Mouse (Mus musculus): Measurements from ENCODE around the gene Slc7a5.

The Slc7a5 gene

DNA sequence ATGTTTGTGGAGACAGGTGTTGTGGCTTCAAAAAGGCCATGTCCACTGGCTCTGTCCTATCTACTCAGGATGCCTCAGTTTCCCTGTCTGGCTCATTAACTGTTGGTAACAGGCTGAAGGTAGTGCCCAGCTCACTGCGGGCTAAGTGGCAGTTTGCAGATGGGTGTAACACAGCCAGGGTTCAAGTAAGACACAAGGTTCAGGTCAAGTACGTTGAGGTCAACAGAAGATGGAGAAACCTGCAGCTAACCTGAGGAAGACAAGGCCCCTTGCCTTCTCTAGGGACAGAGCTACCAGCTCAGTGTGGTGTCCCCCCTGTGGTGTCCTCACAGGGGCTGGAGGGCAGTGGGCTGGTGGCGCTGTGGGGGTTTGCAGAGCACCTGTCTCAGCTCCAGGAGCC, 27.8 kb downstream of the Slc7a5 start:
- no peak for DNase-seq

GRCm38 (mm10) chr8:121877828-121878480, 29.5 kb downstream of the Slc7a5 start:
- no peak for DNase-seq

DNA sequence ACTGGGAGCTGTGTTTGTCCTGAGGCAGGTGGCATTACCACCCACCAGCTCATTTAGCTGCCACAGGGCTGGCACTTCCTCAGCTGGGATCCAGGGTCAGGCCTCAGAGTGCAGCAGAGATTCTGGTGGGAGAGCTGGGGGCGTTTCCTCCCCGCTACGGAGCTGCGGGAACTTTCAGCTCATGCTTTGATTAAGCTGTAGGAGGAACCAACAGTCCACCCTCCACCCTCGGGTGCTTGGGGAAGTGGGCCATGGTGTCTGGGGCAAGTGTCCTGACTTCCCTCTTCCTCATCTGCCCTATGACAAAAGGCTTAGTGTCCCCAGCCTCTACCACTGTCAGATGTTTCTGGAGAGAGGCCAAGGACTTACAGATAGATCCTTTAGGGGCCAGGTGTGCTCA, 30.3 kb downstream of the Slc7a5 start:
- DNase-seq: no peak

- DNase-seq: no peak
Measured at GRCm38 (mm10) chr8:121875517-121875916, 32.0 kb downstream of the Slc7a5 start.

DNA sequence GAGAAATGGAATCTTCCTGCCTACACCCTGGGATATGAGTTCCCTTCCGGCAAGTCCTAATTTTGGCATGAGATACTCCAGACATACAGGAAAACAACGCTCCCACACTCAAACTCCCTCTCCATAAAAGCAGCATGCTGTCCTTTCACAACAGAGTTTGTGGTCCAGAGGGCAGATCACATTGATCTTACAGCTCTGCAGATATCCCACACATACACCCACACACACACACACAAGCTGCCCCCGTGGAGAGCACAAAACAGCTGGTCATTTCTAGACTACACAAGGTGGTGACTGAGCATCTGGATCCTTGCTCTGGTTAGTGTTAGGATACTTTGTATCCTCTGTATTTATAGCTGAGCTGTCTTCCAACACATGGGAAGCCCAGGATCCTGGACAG, 32.4 kb downstream of the Slc7a5 start:
- no peak for DNase-seq

DNA sequence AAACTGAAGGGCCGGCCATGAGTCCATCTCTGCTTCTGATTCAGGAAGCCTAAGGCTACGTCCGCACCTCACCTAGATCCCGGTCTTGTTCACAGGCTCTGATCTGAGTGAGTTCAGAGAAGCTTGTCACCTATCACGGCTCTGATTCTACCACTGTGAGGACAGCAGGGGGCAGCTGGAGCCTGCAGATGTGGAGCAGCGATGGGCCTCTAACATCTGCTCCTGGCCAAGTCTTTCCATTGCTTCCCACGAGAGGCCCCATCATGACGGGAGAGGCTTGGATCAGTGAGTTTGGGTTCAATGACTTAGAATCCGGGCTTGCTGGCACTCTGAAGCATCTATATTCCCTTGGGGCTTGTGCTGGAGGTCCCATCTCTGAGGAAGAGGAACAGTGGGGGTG, 33.5 kb downstream of the Slc7a5 start:
- no peak for DNase-seq

DNA sequence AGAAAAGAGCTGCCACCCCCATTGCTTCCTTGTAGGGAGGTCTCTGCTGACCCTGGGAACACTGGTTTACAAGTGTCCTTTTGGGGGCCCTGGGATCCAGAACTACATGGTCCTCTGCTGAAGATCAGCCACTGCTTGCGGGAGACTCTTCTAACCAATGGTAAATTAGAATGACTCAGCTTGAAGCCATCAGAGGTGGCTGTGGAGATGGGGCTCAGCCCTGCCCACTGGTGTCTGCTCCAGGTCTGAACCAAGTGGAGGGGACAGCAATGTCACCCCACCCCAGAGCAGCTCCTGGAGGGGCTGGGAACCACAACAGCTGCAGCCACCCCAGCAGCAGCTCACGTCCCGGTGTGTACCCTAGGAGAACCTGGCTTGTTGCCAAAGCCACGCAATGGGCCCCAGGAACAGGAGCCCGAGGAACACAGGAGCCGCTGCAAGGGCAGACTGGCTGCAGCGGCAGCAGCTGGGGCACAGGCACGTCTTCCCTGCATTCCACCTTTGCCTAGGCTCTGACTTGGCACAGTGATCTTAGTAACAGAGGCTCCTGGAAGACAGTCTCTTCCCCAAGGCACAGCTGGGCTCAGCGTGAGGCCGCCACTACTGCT, 35.6 kb downstream of the Slc7a5 start:
- DNase-seq: no peak

DNA sequence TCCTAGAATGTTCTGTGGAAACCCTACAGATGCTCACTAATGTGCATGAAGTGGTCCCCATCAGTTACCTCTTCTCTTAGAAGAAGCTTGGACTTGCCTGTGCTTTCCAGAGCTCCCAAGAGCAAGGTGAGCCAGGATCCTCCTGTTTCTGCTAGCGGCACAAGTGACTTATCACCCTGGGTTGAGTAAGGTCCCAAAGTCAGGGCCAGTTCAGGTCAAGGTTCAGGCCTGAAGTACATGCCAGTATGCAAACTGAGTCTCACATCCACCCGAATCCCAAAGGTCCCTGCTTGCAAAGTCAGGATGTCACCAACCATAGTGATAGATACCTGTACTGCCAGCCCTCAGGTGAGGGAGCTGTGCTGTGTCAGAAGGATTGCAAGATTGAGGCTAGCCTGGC, 37.3 kb downstream of the Slc7a5 start:
- DNase-seq: no peak

DNA sequence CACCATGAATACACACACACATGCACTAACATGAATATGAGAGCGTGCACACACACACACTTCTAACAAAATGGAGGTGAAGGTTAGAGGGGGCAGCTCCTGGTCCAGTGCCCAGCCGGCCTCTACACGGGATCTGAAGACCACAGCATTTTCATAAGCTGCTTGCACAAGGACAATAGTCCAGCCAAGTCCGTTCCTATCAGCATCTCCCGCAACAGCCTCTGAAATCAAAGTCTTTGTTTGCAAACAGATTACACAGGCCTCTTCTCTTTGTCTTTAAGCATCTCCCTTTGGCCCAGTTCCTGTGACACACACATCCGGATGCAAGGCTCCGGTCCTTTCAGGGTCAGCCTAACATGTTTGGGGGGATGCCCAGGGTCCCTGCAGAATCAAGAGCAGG, 38.6 kb downstream of the Slc7a5 start:
- no peak for DNase-seq

GRCm38 (mm10) chr8:121868196-121868595, 39.3 kb downstream of the Slc7a5 start:
- no peak for DNase-seq

DNA sequence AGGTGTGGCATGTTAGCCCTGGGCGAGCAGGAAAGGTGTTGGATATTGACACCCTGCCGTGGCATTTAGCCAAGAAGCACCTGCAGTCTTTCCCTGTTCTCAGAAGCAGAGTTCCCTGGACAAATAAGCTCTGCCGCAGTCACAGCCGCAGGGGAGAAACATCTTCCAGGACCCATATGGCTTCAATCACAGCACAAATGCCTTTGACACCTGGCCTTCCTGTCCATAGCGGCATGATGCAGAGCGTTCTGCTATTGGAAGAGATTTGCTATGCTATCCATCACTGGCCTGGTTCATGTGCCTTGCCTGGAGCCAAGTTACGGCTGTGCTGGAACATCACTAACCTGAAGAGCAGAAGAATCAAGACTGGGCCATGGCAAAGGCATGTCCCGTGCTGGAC, 42.1 kb downstream of the Slc7a5 start:
- DNase-seq: no peak

GRCm38 (mm10) chr8:121861806-121862548, 45.5 kb downstream of the Slc7a5 start:
- no peak for DNase-seq

DNA sequence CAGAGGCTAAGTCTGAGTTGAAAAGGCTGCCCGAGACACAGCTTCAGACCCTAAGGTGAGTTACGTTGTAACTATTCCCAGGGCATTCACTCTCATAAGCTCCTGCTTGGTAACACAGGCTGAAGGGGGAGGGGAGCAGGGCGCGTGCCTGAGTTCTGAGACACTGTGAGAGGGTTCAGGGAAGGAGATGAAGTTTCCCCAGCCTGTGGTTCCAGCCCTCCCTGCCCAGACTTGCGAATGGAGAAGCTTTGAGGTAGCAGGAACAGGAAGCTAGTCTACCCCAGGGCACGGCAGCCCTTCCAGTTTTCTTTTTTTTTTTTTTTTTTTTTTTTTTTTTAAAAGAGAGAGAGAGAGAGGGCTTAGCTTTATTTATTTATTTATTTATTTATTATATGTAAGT, 46.2 kb downstream of the Slc7a5 start:
- DNase-seq: peak; percentile 7

DNA sequence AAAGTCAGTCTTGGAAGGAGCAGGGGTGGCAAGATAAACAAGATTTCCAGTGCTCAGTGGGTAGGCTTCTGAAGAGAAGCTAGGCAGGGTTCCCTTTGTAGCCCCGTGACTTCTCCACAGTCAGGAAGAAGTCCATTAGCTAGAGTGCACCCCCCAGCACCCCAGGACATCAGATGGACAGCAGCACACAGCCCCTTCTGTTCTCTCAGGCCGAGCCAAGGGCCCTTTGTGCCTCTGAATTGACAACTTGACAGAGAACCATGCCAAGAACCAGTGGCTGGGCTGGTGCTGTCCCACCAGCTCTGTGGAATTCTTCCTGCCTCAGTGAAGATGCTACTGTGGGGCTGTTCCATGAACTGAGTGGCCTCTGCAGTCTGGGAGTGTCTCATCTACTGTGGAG, 49.7 kb downstream of the Slc7a5 start:
- peak; percentile 3 for DNase-seq

GRCm38 (mm10) chr8:121857331-121857730, 50.2 kb downstream of the Slc7a5 start:
- DNase-seq: peak; percentile 2

DNA sequence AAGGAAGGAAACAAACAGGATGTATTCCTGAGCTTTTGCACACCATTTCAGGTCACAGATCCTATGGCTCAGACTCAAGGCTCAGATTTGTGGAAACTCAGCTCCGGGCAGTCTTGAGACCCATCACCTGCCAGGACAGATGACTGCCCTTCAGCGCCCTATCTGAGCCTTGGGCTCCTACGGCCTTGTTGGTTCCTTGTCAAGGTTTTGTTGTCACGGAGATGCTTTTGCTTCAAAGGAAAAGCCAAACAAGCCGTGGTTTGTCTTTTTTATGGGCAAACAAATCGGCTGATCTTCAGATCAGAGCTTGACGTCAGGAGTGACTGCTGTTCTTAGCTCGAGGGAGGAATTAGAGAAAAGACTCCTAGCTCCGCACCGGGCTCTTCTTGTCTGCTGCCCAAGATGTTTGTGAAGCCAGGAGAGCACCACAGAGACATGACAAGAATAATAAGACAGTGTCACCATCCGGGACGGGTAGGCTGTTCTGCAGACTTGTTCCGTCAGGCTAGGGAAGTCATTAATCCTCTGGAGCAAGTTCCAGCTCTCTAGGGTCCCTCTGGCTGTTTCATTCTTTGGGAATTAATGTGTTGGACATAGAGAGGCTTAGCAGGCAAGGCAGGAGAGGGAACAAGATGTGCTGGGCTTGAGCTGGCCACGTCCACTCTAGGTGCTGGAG, 51.3 kb downstream of the Slc7a5 start:
- no peak for DNase-seq

DNA sequence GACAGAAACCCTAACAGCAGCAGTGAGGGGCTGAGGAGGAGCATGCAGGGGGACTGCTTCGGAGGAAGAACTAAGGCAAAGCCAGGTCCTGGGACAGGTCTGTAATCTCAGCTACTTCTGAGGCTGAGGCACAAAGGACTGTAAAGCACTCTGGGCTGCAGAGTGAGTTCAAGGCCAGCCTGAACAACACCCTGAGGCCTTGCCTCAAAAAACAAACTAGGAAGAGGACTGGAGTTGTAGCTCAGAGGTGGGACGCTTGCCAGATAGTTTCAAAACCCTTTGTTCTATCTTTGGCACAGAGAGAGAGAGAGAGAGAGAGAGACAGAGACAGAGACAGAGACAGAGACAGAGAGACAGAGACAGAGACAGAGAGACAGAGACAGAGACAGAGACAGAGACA, 53.9 kb downstream of the Slc7a5 start:
- DNase-seq: peak; percentile 4

- peak; percentile 0 for DNase-seq
Measured at GRCm38 (mm10) chr8:121852464-121852863, 55.0 kb downstream of the Slc7a5 start.

DNA sequence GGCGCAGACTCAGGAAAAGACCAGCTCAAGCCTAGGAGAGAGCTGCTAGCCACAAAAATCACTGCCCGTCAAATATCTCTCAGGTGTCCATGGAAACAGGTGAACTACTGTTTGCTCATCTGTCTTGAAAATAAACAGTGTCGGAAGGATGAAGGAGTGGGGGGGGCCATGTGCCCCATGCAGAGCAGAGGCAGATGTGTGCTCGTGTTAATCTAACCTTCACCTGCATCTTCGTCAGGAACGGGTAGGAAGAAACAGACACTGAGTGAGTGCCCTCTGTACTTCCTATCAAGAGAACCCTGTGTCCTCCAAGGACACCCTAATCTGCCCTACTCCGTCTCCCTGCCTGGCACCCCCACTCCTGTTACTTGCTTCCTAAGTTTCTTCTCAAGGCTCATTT, 55.8 kb downstream of the Slc7a5 start:
- DNase-seq: no peak

DNA sequence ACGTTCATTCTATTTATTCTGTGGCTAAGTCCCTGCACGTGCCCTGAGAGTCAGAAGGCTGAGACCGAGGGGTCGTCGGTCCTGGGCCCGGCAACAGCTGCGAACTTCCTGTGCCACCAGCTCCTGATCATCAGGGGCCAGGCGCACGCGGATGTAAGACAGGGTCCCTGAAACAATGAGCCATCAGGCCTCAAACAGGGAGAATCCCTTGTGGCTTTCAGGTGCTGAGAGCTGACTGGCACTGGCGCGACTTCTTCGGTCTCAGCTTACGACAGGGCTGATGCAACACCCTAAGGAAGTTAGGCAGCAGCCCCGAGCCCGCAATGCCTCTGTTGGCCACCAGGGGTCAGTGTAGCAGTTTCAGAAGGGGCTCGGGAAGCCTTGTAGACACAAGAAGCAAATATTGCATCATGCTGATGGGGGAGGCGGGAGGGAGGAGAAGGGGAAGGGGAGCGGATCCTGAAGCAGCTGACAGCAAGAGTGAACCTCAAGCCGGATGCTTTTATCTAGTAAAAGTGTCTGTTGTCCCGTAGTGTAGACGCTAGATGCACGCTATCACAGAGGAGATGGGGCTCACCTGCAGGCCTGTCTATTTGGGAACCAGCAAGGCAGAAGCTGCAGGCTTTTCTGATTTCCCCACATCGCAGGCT, 56.5 kb downstream of the Slc7a5 start:
- DNase-seq: peak; percentile 97

GRCm38 (mm10) chr8:121850436-121850820, 57.1 kb downstream of the Slc7a5 start:
- DNase-seq: no peak

- DNase-seq: peak; percentile 63
Measured at GRCm38 (mm10) chr8:121850018-121850417, 57.5 kb downstream of the Slc7a5 start.

- DNase-seq: no peak
Measured at GRCm38 (mm10) chr8:121849303-121849702, 58.2 kb downstream of the Slc7a5 start.
